Comparison of ENCODE assay signal across 42 mouse cellular contexts in the genomic region with DNA sequence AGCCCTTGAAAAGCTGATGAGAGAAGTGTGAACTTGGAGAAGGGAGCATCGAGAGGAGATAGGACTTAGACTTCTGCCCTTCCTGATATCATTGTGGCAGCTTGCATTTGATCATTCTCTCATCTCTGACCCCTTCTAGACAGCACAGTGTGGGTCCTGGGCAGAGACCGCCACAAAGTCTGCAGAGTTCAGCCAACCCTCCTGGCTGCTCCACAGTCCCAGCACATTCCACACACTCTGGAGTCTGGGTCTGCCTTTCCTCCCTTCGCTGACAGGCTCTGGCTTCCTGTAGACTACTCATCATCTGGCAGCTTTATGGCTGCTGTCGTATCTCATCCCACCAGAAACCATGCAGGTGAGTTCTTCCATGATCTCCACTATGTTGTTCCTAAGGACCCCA. TPM values are rescaled to one million over a fixed set of nuclear protein-coding genes. Genes with fewer than 3 reads are reported as not detected.
"Had no signal": no experiment of that assay in that cellular context is flagged by ENCODE, and none has a peak within 500 bp of the region (broad histone marks: within the 10 kb centered on the region; RNA-seq: fewer than 3 reads in every experiment).

No protein-coding gene starts in this region.

- DNase-seq: gastrocnemius, adult 2 months; gastrocnemius, postnatal 10 days; gastrocnemius, postnatal 25 days; heart, adult 18-20 months; heart, postnatal 4 days; kidney, adult 18-20 months; kidney, adult 8-10 months; kidney, postnatal 14 days; kidney, postnatal 36 days; layer of hippocampus, adult 9-11 months; layer of hippocampus, postnatal 36 days; left cerebral cortex, postnatal 4 days had no signal

- H3K9ac ChIP-seq: heart, embryonic 13.5 days; heart, embryonic 15.5 days; hindbrain, embryonic 13.5 days; hindbrain, embryonic 15.5 days; kidney, embryonic 15.5 days; limb, embryonic 13.5 days; limb, embryonic 15.5 days; liver, embryonic 12.5 days; liver, embryonic 14.5 days had no signal

- H3K4me1 ChIP-seq: heart, embryonic 13.5 days; heart, embryonic 15.5 days; hindbrain, embryonic 10.5 days; hindbrain, embryonic 13.5 days; limb, embryonic 13.5 days; limb, embryonic 15.5 days; liver, embryonic 12.5 days had no signal

- H3K27ac ChIP-seq: gastrocnemius, adult 2 months; heart, embryonic 13.5 days; heart, embryonic 15.5 days; hindbrain, embryonic 10.5 days; hindbrain, embryonic 13.5 days; hindbrain, embryonic 15.5 days; kidney, embryonic 15.5 days; kidney, postnatal 0 days; limb, embryonic 13.5 days; limb, embryonic 15.5 days; liver, embryonic 12.5 days; liver, embryonic 14.5 days had no signal

- H3K4me3 ChIP-seq: gastrocnemius, adult 2 months; heart, embryonic 13.5 days; heart, embryonic 15.5 days; hindbrain, embryonic 10.5 days; hindbrain, embryonic 13.5 days; hindbrain, embryonic 15.5 days; kidney, embryonic 15.5 days; limb, embryonic 13.5 days; limb, embryonic 15.5 days; liver, embryonic 12.5 days had no signal

- ATAC-seq: inflammation-experienced regulatory T-cells, adult 6 months; intestine, postnatal 0 days; liver, embryonic 12.5 days had no signal

- H3K36me3 ChIP-seq: heart, embryonic 13.5 days; heart, embryonic 15.5 days; hindbrain, embryonic 10.5 days; hindbrain, embryonic 13.5 days; hindbrain, embryonic 15.5 days; kidney, embryonic 15.5 days; limb, embryonic 13.5 days; limb, embryonic 15.5 days; liver, embryonic 12.5 days had no signal

- H3K9me3 ChIP-seq: heart, embryonic 15.5 days; hindbrain, embryonic 13.5 days; hindbrain, embryonic 15.5 days; kidney, embryonic 15.5 days; limb, embryonic 13.5 days; limb, embryonic 15.5 days had no signal

- H3K4me2 ChIP-seq: heart, embryonic 11.5 days; heart, embryonic 13.5 days; heart, embryonic 15.5 days; hindbrain, embryonic 13.5 days; hindbrain, embryonic 15.5 days; kidney, embryonic 15.5 days; limb, embryonic 13.5 days; limb, embryonic 15.5 days; liver, embryonic 12.5 days had no signal

RNA-seq across cellular contexts. Expression of a gene that starts 20.7 kb away (rescaled TPM):
- total RNA-seq: gastrocnemius, adult 2 months; gastrocnemius, postnatal 10 days; gastrocnemius, postnatal 25 days; gastrocnemius, postnatal 4 days; granulocyte monocyte progenitor cell, adult 5-6 weeks; heart, adult 18-20 months; heart, adult 8-10 months; heart, postnatal 25 days; layer of hippocampus, adult 18-20 months; layer of hippocampus, adult 8-10 months; layer of hippocampus, postnatal 14 days; layer of hippocampus, postnatal 36 days; left cerebral cortex, adult 18-20 months; left cerebral cortex, adult 8-10 months; left cerebral cortex, postnatal 10 days; left cerebral cortex, postnatal 25 days; left cerebral cortex, postnatal 4 days; liver, adult 2 months had no signal
- polyA plus RNA-seq: frontal cortex, adult 2 months; heart, embryonic 13.5 days; heart, embryonic 15.5 days; hindbrain, embryonic 13.5 days; hindbrain, embryonic 15.5 days; inflammation-experienced regulatory T-cells, adult 6 months; intestine, postnatal 0 days; kidney, embryonic 15.5 days; kidney, postnatal 0 days; large intestine, adult 2 months; limb, embryonic 11.5 days; limb, embryonic 13.5 days; liver, embryonic 16.5 days had no signal
